Mouse (Mus musculus): ENCODE results near the gene Zfp92. TPM values are rescaled to one million over a fixed set of nuclear protein-coding genes. Genes with fewer than 3 reads are reported as not detected.
A peak's percentile ranks its signal among the peaks of the same experiment; 100 is the strongest.

Gene Zfp92
- polyA plus RNA-seq, 1 experiment from 2014 or later: 0.05 TPM

GRCm38 (mm10) chrX:73412767-73413166 lies 1.9 kb downstream of the Zfp92 start:
- WGBS: 29% methylated on average over 1 of the region's 1 CpGs
- Histone ChIP-seq H3K27me3 (ENCODE audit: control insufficient read depth, insufficient read depth, low read length) (no peaks in the 10 kb centered on the region), H3K4me3 (ENCODE audit: low read depth, low read length) (no peak overlapping the region), H3K27ac (ENCODE audit: low read depth, low read length) (no peak overlapping the region), H3K4me1 (ENCODE audit: control insufficient read depth, insufficient read depth, low read length) (no peaks in the 10 kb centered on the region), H3K9me3 (ENCODE audit: control insufficient read depth, low read length) (no peaks in the 10 kb centered on the region), H3K36me3 (ENCODE audit: control insufficient read depth, insufficient read depth, low read length) (no peaks in the 10 kb centered on the region), H3K4me2 (no peak overlapping the region), H3K9ac (ENCODE audit: low read length) (no peak overlapping the region)
- DNase-seq (ENCODE audit: low spot score, missing footprints) (no peak), ATAC-seq (ENCODE audit: low FRiP score) (no peak)

GRCm38 (mm10) chrX:73430036-73430435 lies 19.1 kb downstream of the Zfp92 start:
- H3K27ac ChIP-seq (ENCODE audit: low read depth, low read length): no peak overlapping the region
- no peaks in the 10 kb centered on the region for H3K27me3 ChIP-seq (ENCODE audit: control insufficient read depth, insufficient read depth, low read length)
- H3K4me1 ChIP-seq (ENCODE audit: control insufficient read depth, insufficient read depth, low read length): no peaks in the 10 kb centered on the region
- H3K4me3 ChIP-seq (ENCODE audit: low read depth, low read length): no peak overlapping the region
- no peaks in the 10 kb centered on the region for H3K9me3 ChIP-seq (ENCODE audit: control insufficient read depth, low read length)
- ATAC-seq (ENCODE audit: low FRiP score) (no peak), DNase-seq (ENCODE audit: low spot score, missing footprints) (no peak)
- H3K4me2 ChIP-seq: no peak overlapping the region
- 75% methylated on average over 2 of the region's 2 CpGs for WGBS
- no peaks in the 10 kb centered on the region for H3K36me3 ChIP-seq (ENCODE audit: control insufficient read depth, insufficient read depth, low read length)
- no peak overlapping the region for H3K9ac ChIP-seq (ENCODE audit: low read length)

- no peaks in the 10 kb centered on the region for H3K27me3 ChIP-seq (ENCODE audit: control insufficient read depth, insufficient read depth, low read length)
- H3K4me3 ChIP-seq (ENCODE audit: low read depth, low read length): no peak overlapping the region
- no peak overlapping the region for H3K4me2 ChIP-seq
- H3K9ac ChIP-seq (ENCODE audit: low read length): no peak overlapping the region
- no peaks in the 10 kb centered on the region for H3K4me1 ChIP-seq (ENCODE audit: control insufficient read depth, insufficient read depth, low read length)
- H3K9me3 ChIP-seq (ENCODE audit: control insufficient read depth, low read length): no peaks in the 10 kb centered on the region
- H3K27ac ChIP-seq (ENCODE audit: low read depth, low read length): no peak overlapping the region
- no peaks in the 10 kb centered on the region for H3K36me3 ChIP-seq (ENCODE audit: control insufficient read depth, insufficient read depth, low read length)
- ATAC-seq (ENCODE audit: low FRiP score) (no peak), DNase-seq (ENCODE audit: low spot score, missing footprints) (no peak)
- 84% methylated on average over 5 of the region's 5 CpGs for WGBS
These were observed 22.0 kb downstream of the Zfp92 start for GRCm38 (mm10) chrX:73432850-73433249.

- H3K4me2 ChIP-seq: no peak within 1 kb of the TSS
- 85% methylated on average over 11 of the region's 11 CpGs for WGBS
- H3K9ac ChIP-seq (ENCODE audit: low read length): no peak within 1 kb of the TSS
- no peaks in the 10 kb centered on the region for H3K9me3 ChIP-seq (ENCODE audit: control insufficient read depth, low read length)
- no peaks in the 10 kb centered on the region for H3K36me3 ChIP-seq (ENCODE audit: control insufficient read depth, insufficient read depth, low read length)
- ATAC-seq (ENCODE audit: low FRiP score) (no peak), DNase-seq (ENCODE audit: low spot score, missing footprints) (no peak)
- H3K27me3 ChIP-seq (ENCODE audit: control insufficient read depth, insufficient read depth, low read length): no peaks in the 10 kb centered on the region
- no peak within 1 kb of the TSS for H3K4me3 ChIP-seq (ENCODE audit: low read depth, low read length)
- no peak within 1 kb of the TSS for H3K27ac ChIP-seq (ENCODE audit: low read depth, low read length)
- no peaks in the 10 kb centered on the region for H3K4me1 ChIP-seq (ENCODE audit: control insufficient read depth, insufficient read depth, low read length)
These were observed 24.4 kb downstream of the Zfp92 start, which contains the start of gene Trex2 for GRCm38 (mm10) chrX:73435252-73435651. TSS of gene Trex2 (minus strand) at chrX:73435344.

- no peaks in the 10 kb centered on the region for H3K36me3 ChIP-seq (ENCODE audit: control insufficient read depth, insufficient read depth, low read length)
- DNase-seq (ENCODE audit: low spot score, missing footprints) (no peak), ATAC-seq (ENCODE audit: low FRiP score) (no peak)
- no peaks in the 10 kb centered on the region for H3K9me3 ChIP-seq (ENCODE audit: control insufficient read depth, low read length)
- no peak overlapping the region for H3K9ac ChIP-seq (ENCODE audit: low read length)
- WGBS: 63% methylated on average over 2 of the region's 2 CpGs
- H3K4me1 ChIP-seq (ENCODE audit: control insufficient read depth, insufficient read depth, low read length): no peaks in the 10 kb centered on the region
- H3K4me3 ChIP-seq (ENCODE audit: low read depth, low read length): no peak overlapping the region
- H3K4me2 ChIP-seq: no peak overlapping the region
- no peaks in the 10 kb centered on the region for H3K27me3 ChIP-seq (ENCODE audit: control insufficient read depth, insufficient read depth, low read length)
- H3K27ac ChIP-seq (ENCODE audit: low read depth, low read length): no peak overlapping the region
These were observed 30.5 kb downstream of the Zfp92 start for GRCm38 (mm10) chrX:73441428-73441827.

GRCm38 (mm10) chrX:73451949-73452348 lies 41.1 kb downstream of the Zfp92 start:
- Histone ChIP-seq H3K36me3 (ENCODE audit: control insufficient read depth, insufficient read depth, low read length) (no peaks in the 10 kb centered on the region), H3K9me3 (ENCODE audit: control insufficient read depth, low read length) (no peaks in the 10 kb centered on the region), H3K27me3 (ENCODE audit: control insufficient read depth, insufficient read depth, low read length) (no peaks in the 10 kb centered on the region), H3K4me3 (ENCODE audit: low read depth, low read length) (no peak overlapping the region), H3K9ac (ENCODE audit: low read length) (no peak overlapping the region), H3K27ac (ENCODE audit: low read depth, low read length) (no peak overlapping the region), H3K4me2 (no peak overlapping the region), H3K4me1 (ENCODE audit: control insufficient read depth, insufficient read depth, low read length) (no peaks in the 10 kb centered on the region)
- DNase-seq (ENCODE audit: low spot score, missing footprints) (peak; percentile 92), ATAC-seq (ENCODE audit: low FRiP score) (no peak)
- WGBS: 26% methylated on average over 2 of the region's 2 CpGs

- no peaks in the 10 kb centered on the region for H3K27me3 ChIP-seq (ENCODE audit: control insufficient read depth, insufficient read depth, low read length)
- 11% methylated on average over 26 of the region's 26 CpGs for WGBS
- H3K4me2 ChIP-seq: peak within 1 kb of the TSS; percentile 50
- no peaks in the 10 kb centered on the region for H3K4me1 ChIP-seq (ENCODE audit: control insufficient read depth, insufficient read depth, low read length)
- peak; percentile 100 for ATAC-seq (ENCODE audit: low FRiP score)
- H3K4me3 ChIP-seq (ENCODE audit: low read depth, low read length): peak within 1 kb of the TSS; percentile 49
- no peaks in the 10 kb centered on the region for H3K9me3 ChIP-seq (ENCODE audit: control insufficient read depth, low read length)
- H3K36me3 ChIP-seq (ENCODE audit: control insufficient read depth, insufficient read depth, low read length): no peaks in the 10 kb centered on the region
- H3K9ac ChIP-seq (ENCODE audit: low read length): peak within 1 kb of the TSS; percentile 61
- peak; percentile 94 for DNase-seq (ENCODE audit: low spot score, missing footprints)
- H3K27ac ChIP-seq (ENCODE audit: low read depth, low read length): no peak within 1 kb of the TSS
These were observed 48.0 kb downstream of the Zfp92 start, which contains the start of gene Haus7 for GRCm38 (mm10) chrX:73458877-73459392. TSS of gene Haus7 (minus strand) at chrX:73459044.

GRCm38 (mm10) chrX:73460792-73461191 lies 49.9 kb downstream of the Zfp92 start:
- whole genome bisulfite sequencing: 70% methylated on average over 4 of the region's 4 CpGs
- Histone ChIP-seq H3K36me3 (ENCODE audit: control insufficient read depth, insufficient read depth, low read length) (no peaks in the 10 kb centered on the region), H3K27ac (ENCODE audit: low read depth, low read length) (no peak overlapping the region), H3K27me3 (ENCODE audit: control insufficient read depth, insufficient read depth, low read length) (no peaks in the 10 kb centered on the region), H3K9ac (ENCODE audit: low read length) (no peak overlapping the region), H3K4me2 (no peak overlapping the region), H3K4me1 (ENCODE audit: control insufficient read depth, insufficient read depth, low read length) (no peaks in the 10 kb centered on the region), H3K4me3 (ENCODE audit: low read depth, low read length) (no peak overlapping the region), H3K9me3 (ENCODE audit: control insufficient read depth, low read length) (no peaks in the 10 kb centered on the region)
- ATAC-seq (ENCODE audit: low FRiP score) (no peak), DNase-seq (ENCODE audit: low spot score, missing footprints) (no peak)

GRCm38 (mm10) chrX:73465483-73466186 lies 54.7 kb downstream of the Zfp92 start:
- no peak overlapping the region for H3K27ac ChIP-seq (ENCODE audit: low read depth, low read length)
- WGBS: 75% methylated on average over 9 of the region's 9 CpGs
- no peak for DNase-seq (ENCODE audit: low spot score, missing footprints)
- H3K4me1 ChIP-seq (ENCODE audit: control insufficient read depth, insufficient read depth, low read length): no peaks in the 10 kb centered on the region
- no peaks in the 10 kb centered on the region for H3K9me3 ChIP-seq (ENCODE audit: control insufficient read depth, low read length)
- H3K27me3 ChIP-seq (ENCODE audit: control insufficient read depth, insufficient read depth, low read length): no peaks in the 10 kb centered on the region; the same call in 1 of the 2 replicates
- H3K4me2 ChIP-seq: no peak overlapping the region
- H3K36me3 ChIP-seq (ENCODE audit: control insufficient read depth, insufficient read depth, low read length): no peaks in the 10 kb centered on the region
- H3K4me3 ChIP-seq (ENCODE audit: low read depth, low read length): no peak overlapping the region
- ATAC-seq (ENCODE audit: low FRiP score): no peak
- no peak overlapping the region for H3K9ac ChIP-seq (ENCODE audit: low read length)

Measured in midbrain, embryonic 11.5 days (tissue).